Mouse (Mus musculus): ENCODE results near the gene Pcyt1b. TPM values are rescaled to one million over a fixed set of nuclear protein-coding genes. Genes with fewer than 3 reads are reported as not detected.

Pcyt1b gene
- 2.5 and 4.8 TPM in 2 replicates for polyA plus RNA-seq (2016; fragmentation: Nextera tagmentation; extraction: Ambion mirVana)

DNA sequence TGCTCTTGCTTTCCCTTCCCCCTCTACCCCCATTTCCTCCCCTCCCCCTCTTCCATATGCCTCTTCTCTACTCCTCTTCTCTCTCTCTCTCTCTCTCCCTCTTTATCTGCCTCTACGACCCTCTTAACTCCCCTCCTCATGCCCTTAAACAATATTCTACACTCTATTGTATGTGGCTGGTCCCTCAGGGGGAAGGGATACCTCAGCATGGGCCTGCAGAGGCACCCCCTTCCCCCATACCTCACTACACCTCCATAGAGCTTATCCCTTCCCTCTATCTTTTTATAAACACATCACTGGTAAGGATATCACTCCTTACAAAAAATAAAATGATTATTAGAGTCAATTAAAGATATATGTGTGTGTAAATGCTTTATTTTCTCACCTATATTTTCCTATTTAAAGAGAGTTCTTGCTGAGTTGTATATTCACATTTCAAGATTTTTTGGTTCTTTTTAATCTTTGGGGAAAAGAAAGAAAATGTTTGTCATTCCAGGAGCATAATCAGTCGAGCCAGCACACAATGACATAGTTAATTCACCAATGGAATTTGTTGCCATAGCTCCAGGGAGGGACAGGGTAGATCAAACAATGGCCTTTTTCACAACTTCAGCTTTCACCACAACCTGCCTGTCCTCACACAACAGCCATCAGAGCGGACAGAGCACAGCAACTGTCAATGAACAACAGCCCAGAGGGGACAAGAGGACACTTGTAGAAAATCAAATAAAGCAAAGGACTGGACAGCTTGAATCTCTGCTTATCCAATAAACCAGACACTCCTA lies at the start of gene Pcyt1b:
TSS of gene Pcyt1b (plus strand) at position 646 of the 785 bp plus-strand sequence.
- Histone ChIP-seq H3K27ac (no peak within 1 kb of the TSS), H3K9me3 (replicated peaks) (no peaks in the 10 kb centered on the region), H3K4me1 (no peaks in the 10 kb centered on the region), H3K27me3 (ENCODE audit: low read depth, poor library complexity, severe bottlenecking) (0 out of 2 replicates have a peak, but pooled peaks cover 5% of the 10 kb centered on the region), H3K36me3 (no peaks in the 10 kb centered on the region), H3K4me3 (no peak within 1 kb of the TSS)
- WGBS: 42% methylated on average over 3 of the region's 3 CpGs
- DNase-seq (ENCODE audit: low spot score): no peak

DNA sequence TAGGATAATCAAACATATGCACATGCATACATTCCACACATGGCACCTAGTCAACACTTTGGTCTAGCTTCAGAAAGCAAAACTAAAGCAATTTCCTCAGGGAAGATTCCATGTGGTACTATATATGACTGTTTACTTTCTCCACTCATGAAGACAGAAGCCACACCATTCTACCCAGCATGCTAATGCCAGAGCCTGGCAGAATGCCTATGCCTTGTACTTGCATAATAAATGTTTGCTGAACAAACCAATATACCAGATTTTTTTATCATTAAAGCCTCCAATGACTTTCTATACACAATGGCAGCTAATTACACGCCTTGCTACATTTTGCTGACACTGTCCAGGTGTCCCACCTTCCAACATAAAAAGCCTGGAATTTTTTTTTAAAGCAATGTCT lies 24.4 kb upstream of the Pcyt1b start:
- Histone ChIP-seq H3K36me3 (peaks cover 10% of the 10 kb centered on the region), H3K4me3 (no peak overlapping the region), H3K27me3 (ENCODE audit: low read depth, poor library complexity, severe bottlenecking) (peaks cover 10% of the 10 kb centered on the region), H3K9me3 (replicated peaks) (no peaks in the 10 kb centered on the region), H3K4me1 (no peaks in the 10 kb centered on the region), H3K27ac (no peak overlapping the region)
- no peak for DNase-seq (ENCODE audit: low spot score)
- WGBS: 85% methylated on average over 1 of the region's 1 CpGs

DNA sequence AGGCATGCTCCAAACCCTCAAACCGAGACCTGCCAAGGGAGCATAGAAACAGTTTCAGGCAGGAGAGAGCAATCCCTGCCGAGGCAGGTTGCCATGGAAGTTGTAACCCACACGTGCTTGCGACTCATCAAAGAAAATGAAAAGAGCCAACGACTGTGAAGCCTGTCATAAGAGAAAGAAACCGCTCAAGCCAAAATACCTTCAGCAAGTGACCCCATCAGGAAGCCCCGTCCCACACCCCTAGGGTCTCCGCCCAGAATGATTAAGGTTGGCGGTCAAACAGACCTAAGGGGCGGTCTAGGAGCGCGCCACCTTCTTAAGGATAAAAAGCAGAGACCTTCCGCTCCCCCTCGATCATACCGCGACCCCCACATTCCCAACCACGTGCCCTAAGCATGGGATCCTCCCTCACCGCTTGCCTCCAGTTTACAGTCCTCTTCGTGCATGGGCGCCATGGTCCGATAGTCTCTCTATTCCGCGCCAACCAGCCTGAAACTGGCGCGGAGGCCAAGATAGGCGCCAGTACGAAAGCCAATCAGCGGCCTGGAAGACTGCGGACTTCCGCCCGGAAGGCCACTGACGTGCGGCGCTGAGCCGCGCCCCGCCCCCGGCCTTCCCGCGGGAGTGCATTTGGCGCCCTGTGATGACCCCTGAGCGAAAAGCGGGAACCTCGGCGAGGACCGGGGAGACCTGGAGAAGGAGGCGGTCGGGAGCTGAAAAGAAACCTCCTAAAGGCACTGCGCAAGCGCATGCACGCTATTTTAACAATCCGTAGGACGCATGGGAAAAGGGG lies 22.8 kb upstream of the Pcyt1b start, which contains the start of gene Pola1:
TSS of gene Pola1 (minus strand) at position 499 of the 793 bp plus-strand sequence.
- H3K27ac ChIP-seq: peak within 1 kb of the TSS; percentile 86

DNA sequence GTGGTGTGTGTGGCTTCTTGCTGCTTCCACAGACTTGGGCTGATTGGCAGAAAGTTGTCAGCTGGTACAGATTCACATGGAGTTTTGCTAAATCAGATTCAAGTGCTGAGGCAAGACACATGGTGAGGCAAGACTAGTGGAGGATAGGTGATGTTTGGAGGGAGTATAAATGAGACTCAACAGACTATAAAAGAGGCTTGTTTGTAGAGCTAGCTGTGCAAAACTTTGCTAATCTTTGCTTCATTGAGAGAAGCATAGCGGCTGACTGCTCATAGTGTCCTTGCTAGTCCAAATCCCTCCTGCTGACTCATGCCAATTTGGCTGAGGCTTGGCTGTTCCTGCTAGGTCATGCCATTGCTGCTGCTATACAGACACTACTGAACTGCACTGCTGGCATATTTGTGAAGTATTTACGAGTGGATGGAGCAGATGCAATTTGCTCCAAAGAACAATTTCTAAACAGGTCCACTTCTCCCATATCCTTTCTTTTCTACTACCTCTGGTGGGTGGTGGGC lies 19.7 kb upstream of the Pcyt1b start:
- Histone ChIP-seq H3K27ac (no peak overlapping the region), H3K4me3 (no peak overlapping the region), H3K4me1 (no peaks in the 10 kb centered on the region), H3K27me3 (ENCODE audit: low read depth, poor library complexity, severe bottlenecking) (peaks cover 10% of the 10 kb centered on the region), H3K9me3 (replicated peaks) (no peaks in the 10 kb centered on the region), H3K36me3 (no peaks in the 10 kb centered on the region)
- WGBS: 82% methylated on average over 2 of the region's 2 CpGs
- DNase-seq (ENCODE audit: low spot score): no peak

More for the DNA sequence above, 22.8 kb upstream of the Pcyt1b start, which contains the start of gene Pola1:
- Histone ChIP-seq H3K4me3 (peak within 1 kb of the TSS; percentile 57), H3K36me3 (no peaks in the 10 kb centered on the region), H3K27me3 (ENCODE audit: low read depth, poor library complexity, severe bottlenecking) (peaks cover 10% of the 10 kb centered on the region), H3K9me3 (replicated peaks) (no peaks in the 10 kb centered on the region), H3K4me1 (no peaks in the 10 kb centered on the region)
- DNase-seq (ENCODE audit: low spot score): peak; percentile 84
- 14% methylated on average over 53 of the region's 53 CpGs for WGBS

DNA sequence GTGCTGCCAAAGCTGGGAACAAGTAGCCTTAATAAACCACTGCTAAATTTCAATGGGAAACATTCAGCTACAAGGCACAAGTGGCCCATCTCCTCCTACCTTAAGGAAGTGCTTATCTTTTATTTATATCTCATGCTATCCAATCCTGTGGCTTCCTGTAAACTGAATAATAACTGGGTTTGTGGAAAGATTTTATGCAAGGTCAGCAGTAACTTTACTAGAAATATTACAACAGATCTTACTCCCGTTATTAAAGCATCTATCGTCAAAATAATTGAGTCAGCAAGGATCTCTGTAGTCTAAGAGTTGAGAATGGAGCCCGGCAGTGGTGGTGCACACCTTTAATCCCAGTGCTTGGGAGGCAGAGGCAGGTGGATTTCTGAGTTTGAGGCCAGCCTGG lies 11.1 kb upstream of the Pcyt1b start:
- 98% methylated on average over 3 of the region's 3 CpGs for WGBS
- H3K9me3 ChIP-seq (replicated peaks): no peaks in the 10 kb centered on the region

DNA sequence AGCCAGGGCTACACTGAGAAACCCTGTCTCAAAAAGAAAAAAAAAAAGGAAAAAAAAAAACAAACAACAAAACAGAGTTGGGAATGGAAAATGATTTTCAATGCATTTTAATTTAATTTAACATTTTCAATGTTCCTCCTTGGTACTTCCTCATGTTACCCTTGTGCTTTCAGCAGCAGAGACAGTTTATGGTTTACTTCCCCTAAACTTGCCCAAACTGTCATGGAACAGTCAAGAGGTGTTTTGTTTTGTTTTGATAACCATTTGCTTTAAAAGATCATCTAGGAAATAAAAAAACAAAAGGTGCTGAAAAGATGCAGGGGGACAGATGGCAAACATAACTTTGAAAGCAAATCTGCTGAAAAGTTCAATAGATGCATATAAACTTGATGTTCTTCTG lies 10.6 kb upstream of the Pcyt1b start:
- H3K9me3 ChIP-seq (replicated peaks): no peaks in the 10 kb centered on the region
- no peaks in the 10 kb centered on the region for H3K27me3 ChIP-seq (ENCODE audit: low read depth, poor library complexity, severe bottlenecking)
- no peaks in the 10 kb centered on the region for H3K36me3 ChIP-seq
- H3K4me1 ChIP-seq: no peaks in the 10 kb centered on the region
- no peak overlapping the region for H3K27ac ChIP-seq
- no peak for DNase-seq (ENCODE audit: low spot score)
- H3K4me3 ChIP-seq: no peak overlapping the region

More for the DNA sequence above, 11.1 kb upstream of the Pcyt1b start:
- H3K27ac ChIP-seq: no peak overlapping the region
- H3K4me1 ChIP-seq: no peaks in the 10 kb centered on the region
- no peaks in the 10 kb centered on the region for H3K36me3 ChIP-seq
- H3K4me3 ChIP-seq: no peak overlapping the region
- H3K27me3 ChIP-seq (ENCODE audit: low read depth, poor library complexity, severe bottlenecking): no peaks in the 10 kb centered on the region
- no peak for DNase-seq (ENCODE audit: low spot score)

DNA sequence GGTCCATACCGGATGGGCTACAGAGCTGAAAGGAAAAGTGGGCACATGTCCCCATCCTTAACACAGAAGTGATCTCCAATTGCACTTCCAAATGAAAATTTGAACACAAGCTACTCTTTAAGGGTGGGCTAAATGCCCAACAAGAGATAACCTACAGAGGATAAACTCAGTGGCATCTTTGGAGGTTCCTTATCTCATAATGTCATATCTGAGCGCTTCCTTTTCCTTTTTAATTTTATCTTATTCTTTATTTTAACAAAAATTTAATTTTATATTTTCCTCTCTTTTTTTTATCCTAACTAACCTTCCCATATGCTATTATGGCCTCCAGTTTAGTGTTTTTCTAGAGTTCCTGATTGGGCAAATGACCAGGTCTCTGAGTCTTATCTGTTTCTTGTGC lies 3.9 kb upstream of the Pcyt1b start:
- 0 out of 2 replicates have a peak, but pooled peaks cover 5% of the 10 kb centered on the region for H3K27me3 ChIP-seq (ENCODE audit: low read depth, poor library complexity, severe bottlenecking)
- 94% methylated on average over 2 of the region's 2 CpGs for WGBS
- no peaks in the 10 kb centered on the region for H3K9me3 ChIP-seq (replicated peaks)
- H3K27ac ChIP-seq: no peak overlapping the region
- H3K4me1 ChIP-seq: no peaks in the 10 kb centered on the region
- no peaks in the 10 kb centered on the region for H3K36me3 ChIP-seq
- H3K4me3 ChIP-seq: no peak overlapping the region
- no peak for DNase-seq (ENCODE audit: low spot score)

DNA sequence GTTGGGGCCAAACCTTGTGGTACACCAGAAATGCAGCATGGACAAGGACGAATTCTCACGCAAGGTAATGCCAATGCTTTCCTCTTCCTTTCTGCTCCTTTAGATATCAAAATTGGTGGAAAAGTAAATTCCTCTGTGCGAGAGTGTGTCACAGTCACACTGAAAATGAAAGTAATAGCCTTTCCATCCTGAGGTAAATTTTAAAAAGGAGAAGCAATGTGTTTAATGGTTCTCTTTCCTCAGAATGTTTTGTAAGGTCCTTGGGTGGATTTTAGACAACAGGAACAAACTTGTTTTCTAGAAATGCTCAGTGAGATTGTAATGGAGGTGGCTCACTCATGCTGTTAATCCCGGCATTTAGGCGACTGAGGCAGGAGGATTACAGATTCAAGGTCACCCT lies 490 bp downstream of the Pcyt1b start:
- no peak for DNase-seq (ENCODE audit: low spot score)
- H3K4me3 ChIP-seq: no peak overlapping the region
- H3K27ac ChIP-seq: no peak overlapping the region
- 87% methylated on average over 5 of the region's 5 CpGs for WGBS
- no peaks in the 10 kb centered on the region for H3K36me3 ChIP-seq
- H3K9me3 ChIP-seq (replicated peaks): no peaks in the 10 kb centered on the region
- H3K4me1 ChIP-seq: no peaks in the 10 kb centered on the region
- 0 out of 2 replicates have a peak, but pooled peaks cover 5% of the 10 kb centered on the region for H3K27me3 ChIP-seq (ENCODE audit: low read depth, poor library complexity, severe bottlenecking)

DNA sequence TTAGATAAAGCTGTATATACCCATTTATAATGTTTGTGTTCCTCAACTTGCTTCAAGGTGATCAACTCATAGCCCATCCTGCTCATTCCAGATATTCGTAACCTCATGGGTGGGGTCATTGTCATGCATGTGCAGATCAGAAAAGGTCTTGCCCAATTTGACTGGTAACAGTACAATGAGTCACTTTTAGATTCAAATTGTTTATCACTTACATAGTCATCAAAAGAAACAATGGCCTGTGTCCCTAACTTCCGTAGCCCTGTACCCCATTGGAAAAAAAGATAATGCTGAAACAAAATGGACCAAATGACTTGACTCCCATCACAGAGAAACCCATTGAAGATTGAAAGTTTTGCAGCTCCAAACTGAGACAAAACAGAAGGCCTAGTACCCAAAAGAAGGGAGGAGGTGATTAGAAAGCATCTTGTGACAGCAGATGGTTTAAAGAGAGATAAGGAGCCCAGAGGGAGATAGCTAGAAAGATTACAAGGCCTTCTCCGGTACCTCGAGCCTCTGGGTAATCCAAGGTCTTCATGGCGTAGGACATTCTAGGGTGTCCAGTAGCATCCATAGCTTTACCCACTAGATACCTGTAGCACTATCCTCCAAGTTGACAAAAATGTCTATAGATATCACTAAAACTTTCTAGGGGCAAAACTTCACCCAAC lies 9.4 kb downstream of the Pcyt1b start:
- Histone ChIP-seq H3K27ac (no peak overlapping the region), H3K27me3 (ENCODE audit: low read depth, poor library complexity, severe bottlenecking) (no peaks in the 10 kb centered on the region), H3K4me3 (no peak overlapping the region), H3K4me1 (no peaks in the 10 kb centered on the region), H3K36me3 (no peaks in the 10 kb centered on the region), H3K9me3 (replicated peaks) (no peaks in the 10 kb centered on the region)
- WGBS: 90% methylated on average over 5 of the region's 5 CpGs
- no peak for DNase-seq (ENCODE audit: low spot score)

DNA sequence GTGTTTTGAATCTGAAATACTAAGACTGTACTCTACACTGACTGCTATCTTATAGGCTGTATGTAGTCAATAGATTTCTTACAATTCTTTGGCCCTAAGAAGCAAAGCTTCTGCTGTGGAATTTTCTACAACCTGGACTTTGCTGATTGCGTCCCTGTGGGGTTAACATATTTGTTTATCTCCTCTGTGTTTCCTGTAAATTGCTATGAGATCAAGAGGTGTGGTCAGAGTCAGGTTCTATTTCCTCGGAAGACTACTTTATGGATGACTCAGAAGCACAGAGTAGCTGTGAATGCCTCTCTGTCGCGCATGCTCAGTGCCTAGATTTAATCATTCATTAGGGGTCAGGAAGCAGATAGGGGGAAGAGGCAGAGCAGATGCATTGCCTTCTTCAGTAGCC lies 10.1 kb downstream of the Pcyt1b start:
- Histone ChIP-seq H3K27ac (no peak overlapping the region), H3K27me3 (ENCODE audit: low read depth, poor library complexity, severe bottlenecking) (no peaks in the 10 kb centered on the region), H3K4me3 (no peak overlapping the region), H3K4me1 (no peaks in the 10 kb centered on the region), H3K9me3 (replicated peaks) (no peaks in the 10 kb centered on the region), H3K36me3 (no peaks in the 10 kb centered on the region)
- DNase-seq (ENCODE audit: low spot score): no peak
- 83% methylated on average over 4 of the region's 4 CpGs for WGBS

DNA sequence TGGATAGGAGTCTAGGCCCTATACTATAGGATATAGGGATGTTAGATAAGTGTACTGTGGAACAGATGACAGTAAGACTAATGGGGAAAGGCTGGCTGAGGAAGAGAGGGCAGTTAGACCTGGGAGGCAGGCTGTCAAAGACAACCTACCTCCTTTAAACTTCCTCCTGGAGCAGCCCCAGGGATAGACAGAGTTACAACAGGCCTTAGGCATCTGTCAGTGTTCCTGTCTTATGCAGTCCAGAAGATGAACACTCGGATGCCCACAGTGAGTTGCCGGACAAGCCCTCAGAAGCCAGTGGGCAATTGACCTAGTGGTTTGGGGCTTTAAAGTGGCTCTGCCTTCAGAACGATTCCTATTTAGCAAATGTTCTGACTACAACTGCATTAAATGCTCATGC lies 19.8 kb downstream of the Pcyt1b start:
- Histone ChIP-seq H3K27me3 (ENCODE audit: low read depth, poor library complexity, severe bottlenecking) (peaks cover 27% of the 10 kb centered on the region), H3K4me1 (0 out of 2 replicates have a peak, but pooled peaks cover 5% of the 10 kb centered on the region), H3K4me3 (peak overlapping the region; percentile 47; the same call in 1 of the 2 replicates), H3K27ac (peak overlapping the region; percentile 86), H3K36me3 (no peaks in the 10 kb centered on the region), H3K9me3 (replicated peaks) (no peaks in the 10 kb centered on the region)
- WGBS: 41% methylated on average over 3 of the region's 3 CpGs
- no peak for DNase-seq (ENCODE audit: low spot score)

Data from limb, embryonic 10.5 days (tissue).